Mouse (Mus musculus) R1 (cell line): Measurements from ENCODE around the gene Elmo1.
"Not testable (repeated sequence)": the region's sequence is repeated elsewhere in the genome, so short reads cannot be mapped to it uniquely, and the experiment has no call there.

Experiments used
- DNase-seq: peaks from one replicate; pipeline ENCODE4 v3.0.0-alpha.2; 2018; ENCODE audit warnings: low read depth, low spot score

Elmo1 gene

DNA sequence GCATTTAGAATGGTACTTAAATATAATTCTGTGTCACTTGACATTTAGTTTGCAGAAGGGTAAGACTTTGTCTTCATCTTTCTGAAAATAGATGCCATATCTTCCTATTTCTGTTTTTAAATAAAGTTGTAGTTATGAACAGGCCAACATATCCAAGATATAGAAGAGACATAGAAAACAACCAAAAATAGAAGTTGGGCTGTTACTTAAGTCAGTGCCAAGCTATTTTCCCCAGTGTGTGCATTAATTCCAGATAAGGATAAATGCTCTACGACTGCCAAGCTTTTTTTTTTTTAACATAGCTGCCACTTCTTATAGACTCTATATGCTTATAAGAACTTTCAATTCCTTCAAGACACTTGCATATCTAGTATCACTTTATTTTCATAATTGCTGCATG is 511.0 kb downstream of the Elmo1 start:
- no peak for DNase-seq

DNA sequence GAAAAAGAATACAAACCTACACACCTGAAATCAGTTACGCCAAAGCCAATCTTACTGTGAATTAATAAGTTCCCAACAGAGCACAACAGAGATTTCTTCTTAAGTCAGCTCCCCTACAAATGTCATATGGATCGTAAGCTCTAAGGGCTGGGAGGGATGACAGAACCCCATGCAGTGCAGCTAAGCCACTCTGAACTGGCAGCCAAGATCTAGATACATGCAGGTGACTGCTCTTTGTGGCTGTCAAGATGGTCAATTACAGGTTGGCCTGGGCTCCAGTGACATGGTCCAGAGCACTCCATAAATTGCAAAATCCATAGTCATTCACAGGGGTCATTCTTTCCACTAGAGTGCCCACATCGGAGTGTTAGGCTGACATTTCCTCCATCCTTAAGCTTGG is 516.5 kb downstream of the Elmo1 start:
- no peak for DNase-seq

DNA sequence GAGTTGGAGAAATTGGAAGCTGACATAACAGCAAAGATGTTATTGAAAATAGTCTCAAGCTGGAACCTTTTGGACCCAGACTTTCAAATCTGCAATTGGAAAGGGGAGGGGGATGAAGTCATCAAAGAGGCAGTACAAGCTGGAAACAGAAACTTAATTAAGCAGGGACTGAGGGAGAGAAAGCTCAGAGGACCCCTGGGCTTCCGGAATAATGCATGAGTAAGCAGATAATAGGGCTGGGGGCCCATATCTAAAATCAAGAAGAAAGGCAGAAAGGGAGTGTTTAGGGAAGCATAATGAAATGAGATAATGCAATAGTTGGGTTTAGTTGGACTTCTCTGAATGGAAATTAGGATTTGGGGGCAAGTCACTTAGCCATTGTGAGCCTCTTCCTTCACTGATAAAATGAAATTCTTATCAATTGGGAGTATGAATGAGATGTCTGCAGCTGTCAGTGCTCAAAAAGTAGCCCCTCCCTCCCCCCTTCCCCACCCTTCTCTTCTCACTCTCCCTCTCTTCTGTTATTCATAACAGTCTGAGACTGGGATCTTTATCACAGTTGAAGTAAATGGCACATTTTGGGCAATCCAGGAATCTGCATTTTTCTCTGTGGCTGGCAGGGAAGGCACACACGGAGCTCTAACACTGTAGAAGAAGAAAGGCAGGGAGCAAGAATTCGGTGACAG is 518.8 kb downstream of the Elmo1 start:
- no peak for DNase-seq

DNA sequence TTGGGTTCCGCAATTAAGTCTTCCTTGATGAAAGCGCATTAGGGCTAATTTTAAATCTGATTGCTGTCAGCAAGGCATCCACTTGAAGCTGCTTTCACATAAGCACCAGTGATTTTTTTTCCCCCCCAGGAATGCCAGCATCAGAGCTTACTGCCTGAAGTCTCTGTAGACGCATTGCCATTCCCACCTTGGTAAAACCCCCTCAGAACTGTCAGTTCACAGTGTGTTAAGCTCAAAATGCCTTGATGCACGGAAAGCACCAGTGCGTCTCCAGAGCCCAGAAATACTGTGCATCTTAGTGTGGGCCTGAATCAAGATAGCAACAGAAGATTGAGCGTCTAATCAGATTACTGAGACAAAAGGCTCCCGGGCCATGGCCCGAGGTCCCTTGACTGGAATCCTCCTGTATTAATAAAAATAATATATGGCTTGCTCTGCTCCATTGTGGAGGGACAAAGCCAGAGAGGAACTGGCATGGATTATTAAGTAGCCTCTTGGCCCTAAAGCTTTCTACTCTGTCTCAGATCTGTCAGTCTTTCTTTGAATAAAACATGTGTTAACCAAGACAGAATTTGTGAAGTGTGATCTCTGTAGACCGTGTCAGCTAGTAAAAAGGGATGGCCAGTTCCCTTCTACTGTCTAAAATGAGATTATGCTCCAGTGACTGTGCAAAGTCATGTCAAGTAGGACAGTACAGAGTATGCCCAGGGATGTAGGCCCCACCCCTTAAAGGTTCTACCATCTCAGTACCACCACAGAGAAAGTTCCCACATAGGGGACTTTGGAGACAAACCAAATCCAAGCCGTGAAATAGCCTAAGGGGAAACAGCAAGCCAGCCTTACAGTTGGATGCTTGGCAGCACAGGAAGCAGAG is 525.4 kb downstream of the Elmo1 start:
- no peak for DNase-seq

DNA sequence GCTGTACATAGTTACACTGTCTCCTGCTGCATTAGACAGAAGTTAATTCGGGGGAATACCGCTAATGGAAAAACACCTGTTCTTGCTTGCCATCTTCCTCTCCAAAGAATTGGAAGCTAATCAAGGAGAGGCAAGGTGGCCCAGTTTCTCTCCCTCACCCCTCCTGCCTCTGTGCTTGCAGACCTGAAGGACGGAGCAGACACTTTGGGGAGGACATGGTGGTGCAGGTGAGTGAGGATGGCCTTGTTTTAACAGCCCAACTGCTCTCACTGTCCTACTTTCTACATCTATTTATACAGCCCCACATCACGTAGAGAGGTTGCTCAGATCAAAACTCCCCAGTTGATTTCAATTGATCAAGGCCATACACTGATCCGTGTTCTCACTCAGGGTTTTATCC is 529.5 kb downstream of the Elmo1 start:
- no peak for DNase-seq

DNA sequence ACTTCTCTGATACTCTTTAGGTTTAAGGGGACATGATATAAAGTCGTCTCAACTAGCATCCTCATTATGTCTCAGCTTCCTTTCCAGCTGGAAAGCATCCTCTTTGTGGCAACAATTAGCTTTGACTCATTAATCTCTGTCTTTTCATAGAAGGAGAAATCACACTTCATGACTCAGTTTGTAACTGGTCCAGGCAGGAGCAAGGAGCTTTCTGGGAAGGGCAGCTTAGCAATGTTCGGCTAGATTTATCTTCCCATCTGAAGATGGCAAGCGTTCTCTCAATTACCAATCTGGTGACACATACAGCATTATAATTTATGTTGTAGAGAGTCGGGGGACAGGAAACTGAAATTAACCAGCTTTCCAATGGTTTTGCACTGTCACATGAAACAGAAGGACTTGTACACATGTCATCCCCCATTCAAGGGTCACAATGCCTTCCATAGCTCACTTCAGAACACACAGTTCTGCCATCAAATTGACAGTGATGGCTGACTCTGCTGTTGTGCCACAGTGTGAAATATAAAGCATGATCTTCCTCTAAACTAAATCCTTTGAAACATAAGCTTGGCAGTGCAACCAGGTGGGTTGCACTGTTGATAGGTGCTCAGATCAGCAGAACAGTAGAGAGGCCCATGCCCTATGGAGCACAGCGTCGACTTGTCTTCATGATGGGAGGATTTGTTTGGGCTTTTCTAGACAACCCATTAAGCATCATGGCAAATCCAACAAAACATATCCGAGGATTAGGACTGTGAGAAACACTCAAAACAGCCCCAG is 532.9 kb downstream of the Elmo1 start:
- no peak for DNase-seq

DNA sequence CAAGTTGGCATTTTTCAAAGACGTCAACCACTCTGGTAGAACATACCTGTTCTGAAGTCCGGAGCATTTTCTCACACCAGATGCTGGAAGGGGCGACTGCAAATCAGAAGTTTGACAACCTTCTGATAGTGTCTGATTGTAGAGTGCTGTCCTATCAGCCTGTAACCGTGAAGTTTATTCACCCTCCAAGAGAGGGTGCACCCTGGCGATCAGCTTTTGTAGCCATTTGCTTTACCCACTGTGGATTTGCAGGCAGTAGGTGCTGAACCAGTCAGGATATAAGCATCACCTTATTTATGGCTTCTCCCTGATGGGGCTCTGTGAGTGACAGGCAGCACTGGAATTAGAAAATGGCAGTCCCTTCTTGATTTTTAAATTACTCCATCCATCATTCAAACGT is 537.4 kb downstream of the Elmo1 start:
- DNase-seq, result peak; percentile 59

DNA sequence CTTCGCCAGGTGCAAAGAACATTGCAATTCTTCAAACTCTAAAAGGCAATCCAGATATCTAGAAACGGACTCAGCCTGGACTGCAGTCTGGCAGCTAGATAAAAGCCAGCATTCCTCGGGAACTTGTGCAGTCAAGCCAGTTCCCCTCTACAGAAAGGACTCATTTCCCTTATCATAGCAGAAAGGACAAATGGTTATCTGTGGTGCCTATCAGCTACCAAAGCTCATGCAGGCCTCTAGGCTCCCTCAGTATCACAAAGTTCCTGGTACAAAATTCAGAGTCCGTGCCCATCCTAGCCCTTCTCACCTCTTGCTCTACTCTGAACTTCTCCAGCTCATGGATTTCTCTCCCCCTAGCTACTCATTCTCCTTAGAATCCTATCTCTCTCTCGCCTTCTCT is 542.1 kb downstream of the Elmo1 start:
- no peak for DNase-seq

DNA sequence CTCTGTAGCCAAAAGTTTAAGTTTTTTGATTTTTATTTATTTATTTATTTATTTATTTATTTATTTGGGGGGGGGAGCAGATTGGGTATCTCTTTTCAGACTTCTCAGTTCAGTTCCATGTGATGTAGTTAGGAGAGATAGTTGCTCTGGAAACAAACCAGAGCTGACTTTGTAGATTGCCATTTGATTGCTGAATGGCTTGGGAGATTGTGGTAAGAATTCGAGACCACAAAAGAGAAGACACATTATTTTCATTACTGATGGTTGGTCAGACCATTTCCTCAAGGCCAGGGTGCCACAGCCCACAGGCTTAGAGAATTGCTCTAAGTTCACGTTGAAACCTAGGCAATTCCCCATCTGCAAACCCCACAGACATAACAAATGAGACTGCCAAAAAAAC is 544.3 kb downstream of the Elmo1 start:
- DNase-seq, result not testable (repeated sequence)

DNA sequence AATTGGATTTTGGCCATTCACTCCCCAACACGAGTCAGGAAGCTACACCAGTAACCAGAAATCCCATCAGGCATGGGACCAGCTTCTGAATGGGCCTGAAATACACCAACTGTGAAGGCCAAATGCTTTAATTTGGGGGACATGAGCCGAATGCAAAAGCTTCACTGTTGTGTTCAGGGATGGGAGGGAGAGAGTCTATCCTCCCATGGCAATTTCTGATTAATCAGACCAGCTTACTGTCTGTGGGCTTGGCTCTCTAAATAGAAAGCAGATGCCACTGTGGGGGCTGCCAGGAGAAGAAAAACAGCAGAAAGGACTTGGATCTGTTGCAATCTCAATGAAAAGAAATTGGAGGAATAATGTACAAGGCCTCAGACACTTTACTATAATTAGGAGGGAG is 545.2 kb downstream of the Elmo1 start:
- DNase-seq, result no peak
